Mouse (Mus musculus) stomach, embryonic 15.5 days (tissue): ENCODE results near the gene Obox1. TPM values are rescaled to one million over a fixed set of nuclear protein-coding genes. Genes with fewer than 3 reads are reported as not detected.
"Not testable (repeated sequence)": the region's sequence is repeated elsewhere in the genome, so short reads cannot be mapped to it uniquely, and the experiment has no call there.

Experiments
- ATAC-seq: fragments of 200-750 bp; cut with Nextera tagmentation; 2 replicates; pipeline ENCODE4 v1.8.0; 2017; ENCODE audit warnings: low read depth, moderate number of reproducible peaks, moderate TSS enrichment; ENCODE audit not compliant: insufficient read depth, low FRiP score
- H3K27ac ChIP-seq: fragments of 300-500 bp; sonication (generic); 2 replicates; pipeline ENCODE4 v1.5.1; 2015; ENCODE audit warnings: mild to moderate bottlenecking, inconsistent platforms
- H3K27me3 ChIP-seq: fragments of 300-500 bp; sonication (generic); replicated peaks from 2 replicates; pipeline ENCODE4 v1.6.1; 2015; ENCODE audit warnings: inconsistent platforms
- H3K36me3 ChIP-seq: fragments of 300-500 bp; sonication (generic); 2 replicates; pipeline ENCODE4 v1.6.1; 2015; ENCODE audit warnings: inconsistent platforms
- H3K4me1 ChIP-seq: fragments of 300-500 bp; sonication (generic); 2 replicates; pipeline ENCODE4 v1.6.1; 2015; ENCODE audit warnings: inconsistent platforms
- H3K4me2 ChIP-seq: fragments of 300-500 bp; sonication (generic); 2 replicates; pipeline ENCODE4 v1.6.1; 2015; ENCODE audit warnings: mild to moderate bottlenecking, inconsistent platforms
- H3K4me3 ChIP-seq: fragments of 300-500 bp; sonication (generic); replicated peaks from 2 replicates; pipeline ENCODE4 v1.5.1; 2015; ENCODE audit warnings: inconsistent platforms
- H3K9ac ChIP-seq: fragments of 300-500 bp; sonication (generic); 2 replicates; pipeline ENCODE4 v1.6.1; 2015; ENCODE audit warnings: inconsistent platforms
- H3K9me3 ChIP-seq: fragments of 300-500 bp; sonication (generic); 2 replicates; pipeline ENCODE4 v1.6.1; 2016; ENCODE audit warnings: inconsistent platforms
- WGBS: fragments of 180-500 bp; shearing (Covaris S2); methylation state at CpG from one replicate; pipeline ENCODE4 v1.1.7; 2015; 5-methylcytosine and 5-hydroxymethylcytosine counted together
- polyA plus RNA-seq: library from polyadenylated mRNA; unstranded; fragments of >200 nt; fragmentation: Nextera tagmentation; extraction: Ambion mirVana; gene quantifications from 2 replicates; pipeline ENCODE4 v1.2.1, GENCODE M21; 2015

The Obox1 gene
- not detected in 2 replicates for polyA plus RNA-seq

DNA sequence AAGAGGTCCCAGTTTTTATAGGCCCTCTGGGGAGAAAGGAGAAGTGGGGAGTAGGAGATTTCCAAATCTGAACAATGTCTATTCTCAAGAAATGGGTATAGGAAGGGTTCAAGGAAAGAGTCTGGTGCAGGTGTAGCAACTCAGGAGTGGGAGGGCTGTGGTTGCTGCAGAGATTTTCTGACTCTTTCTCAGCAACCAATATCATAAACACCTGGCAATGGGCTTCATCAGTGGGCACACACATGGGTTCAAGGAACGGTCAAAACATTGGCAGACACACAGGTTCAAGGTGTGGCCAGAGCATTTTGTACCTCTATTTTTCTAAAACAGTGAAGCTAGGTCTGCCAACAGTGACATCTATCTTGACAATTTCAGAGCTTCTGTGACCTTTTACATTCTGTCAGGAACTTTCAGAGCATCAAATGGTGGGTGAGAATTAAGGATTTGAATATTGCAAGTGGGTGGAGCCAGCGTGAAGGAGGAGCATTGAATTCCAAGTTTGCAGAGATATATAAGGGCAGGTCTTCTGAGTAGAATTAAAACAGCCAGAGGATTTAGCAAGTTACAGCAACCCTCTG, at the start of gene Obox1, which contains the start of gene Obox2:
Obox1 (plus strand) TSS at position 528 of the 578 bp plus-strand sequence.
Obox2 (plus strand) TSS at position 301 of the 578 bp plus-strand sequence.
- H3K9ac ChIP-seq, H3K27me3 ChIP-seq, H3K9me3 ChIP-seq, H3K36me3 ChIP-seq, ATAC-seq, H3K4me1 ChIP-seq, H3K4me2 ChIP-seq, H3K4me3 ChIP-seq, H3K27ac ChIP-seq: not testable (repeated sequence)
- no CpG with 5 or more reads among the region's 2 CpGs for WGBS

DNA sequence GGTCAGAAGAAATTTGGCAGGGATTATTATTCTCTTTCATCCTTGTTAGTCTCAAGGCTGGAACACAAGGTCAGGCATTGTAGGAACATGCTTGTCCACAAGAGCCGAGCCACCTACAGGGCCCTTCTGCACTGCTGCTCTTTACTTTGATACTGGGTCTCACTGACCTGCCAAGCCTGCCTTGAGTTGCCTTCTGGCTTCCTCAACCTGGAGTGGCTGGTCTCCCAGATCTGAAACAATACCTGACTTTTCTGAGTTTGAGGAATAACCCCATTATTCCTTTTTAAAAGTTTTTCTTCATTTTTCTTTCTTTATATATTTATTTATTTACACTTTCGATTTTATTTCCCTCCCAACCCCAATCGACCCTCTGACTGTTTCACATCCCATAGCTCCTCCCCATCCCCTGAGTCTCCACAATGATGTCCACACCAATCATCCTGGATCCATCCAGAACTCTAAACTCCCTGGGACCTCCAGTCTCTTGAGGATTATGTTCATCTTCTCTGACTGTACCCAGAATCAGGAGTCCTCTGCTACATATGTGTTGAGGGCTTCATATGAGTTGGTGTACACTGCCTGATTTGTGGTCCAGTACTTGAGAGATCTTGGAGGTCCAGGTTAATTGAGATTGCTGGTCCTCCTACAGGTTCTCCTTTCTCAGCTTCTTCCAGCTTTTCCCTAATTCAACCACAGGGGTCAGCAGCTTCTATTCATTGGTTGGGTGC, 10.6 kb downstream of the Obox1 start:
- H3K36me3 ChIP-seq, H3K9me3 ChIP-seq, ATAC-seq, H3K27me3 ChIP-seq, H3K4me3 ChIP-seq, H3K9ac ChIP-seq, H3K4me2 ChIP-seq, H3K27ac ChIP-seq, H3K4me1 ChIP-seq: not testable (repeated sequence)
- 51% methylated on average over 3 of the region's 3 CpGs for WGBS

DNA sequence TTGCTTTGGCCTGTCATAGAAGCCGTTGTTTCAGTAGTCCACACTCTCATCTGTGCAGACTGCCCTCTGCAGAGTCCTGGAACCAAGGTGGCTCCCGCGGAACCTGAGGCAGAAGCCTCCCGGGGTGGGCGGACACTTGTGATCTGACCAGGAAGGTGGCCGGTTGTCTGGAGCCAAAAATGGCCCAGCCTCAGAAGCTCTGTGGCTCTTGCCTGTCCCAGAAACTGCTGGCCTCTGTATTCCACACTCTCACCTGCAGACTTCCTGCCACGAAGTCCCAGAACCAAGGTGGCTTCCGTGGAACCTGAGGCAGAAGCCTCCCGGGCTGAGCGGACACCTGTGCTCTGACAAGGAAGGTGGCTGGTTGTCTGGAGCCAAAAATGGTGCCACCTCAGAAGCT, 18.1 kb downstream of the Obox1 start:
- H3K4me2 ChIP-seq, H3K27ac ChIP-seq, H3K36me3 ChIP-seq, H3K9ac ChIP-seq, H3K4me3 ChIP-seq, ATAC-seq, H3K4me1 ChIP-seq, H3K9me3 ChIP-seq, H3K27me3 ChIP-seq: not testable (repeated sequence)
- WGBS = 86% methylated on average over 10 of the region's 10 CpGs

DNA sequence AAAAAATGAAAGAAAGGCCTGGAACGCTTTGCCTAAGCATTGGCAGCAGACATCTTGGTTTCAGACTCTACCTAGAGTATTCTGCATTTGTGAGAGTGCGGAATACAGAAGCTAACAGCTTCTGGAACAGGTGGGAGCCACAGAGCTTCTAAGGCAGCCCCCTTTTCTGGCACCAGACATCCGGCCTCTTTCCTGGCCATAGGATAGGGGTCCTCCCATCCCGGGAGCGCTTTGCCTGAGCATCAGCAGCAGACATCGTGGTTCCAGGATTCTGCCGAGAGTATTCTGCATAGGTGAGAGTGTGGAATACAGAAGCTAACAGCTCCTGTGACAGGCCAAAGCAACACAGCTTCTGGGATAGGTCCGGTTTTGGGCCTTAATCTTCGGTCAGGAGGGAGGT, 29.3 kb downstream of the Obox1 start:
- WGBS = 80% methylated on average over 9 of the region's 9 CpGs
- not testable (repeated sequence) for H3K36me3 ChIP-seq, H3K4me2 ChIP-seq, H3K27me3 ChIP-seq, H3K4me3 ChIP-seq, ATAC-seq, H3K4me1 ChIP-seq, H3K9me3 ChIP-seq, H3K9ac ChIP-seq, H3K27ac ChIP-seq

DNA sequence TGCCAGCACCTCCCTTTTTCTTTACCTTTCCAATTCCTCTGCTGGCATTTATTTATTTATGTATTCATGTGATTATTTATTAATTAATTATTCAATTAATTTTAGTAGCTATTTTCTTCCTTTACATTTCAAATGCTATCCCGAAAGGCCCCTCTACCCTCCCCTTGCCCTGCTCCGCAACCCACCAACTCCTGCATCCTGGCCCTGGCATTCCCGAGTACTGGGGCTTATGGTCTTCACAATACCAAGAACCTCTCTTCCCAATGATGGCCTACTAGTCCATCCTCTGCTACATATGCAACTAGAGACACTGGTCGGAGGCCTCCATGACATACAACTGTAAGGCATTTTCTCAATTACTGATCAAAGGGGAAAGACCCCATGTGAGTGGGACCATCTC, 36.8 kb downstream of the Obox1 start:
- not testable (repeated sequence) for H3K4me1 ChIP-seq, H3K4me2 ChIP-seq, ATAC-seq, H3K4me3 ChIP-seq, H3K9ac ChIP-seq, H3K36me3 ChIP-seq, H3K27me3 ChIP-seq, H3K27ac ChIP-seq, H3K9me3 ChIP-seq
- WGBS = 82% methylated on average over 4 of the region's 4 CpGs

DNA sequence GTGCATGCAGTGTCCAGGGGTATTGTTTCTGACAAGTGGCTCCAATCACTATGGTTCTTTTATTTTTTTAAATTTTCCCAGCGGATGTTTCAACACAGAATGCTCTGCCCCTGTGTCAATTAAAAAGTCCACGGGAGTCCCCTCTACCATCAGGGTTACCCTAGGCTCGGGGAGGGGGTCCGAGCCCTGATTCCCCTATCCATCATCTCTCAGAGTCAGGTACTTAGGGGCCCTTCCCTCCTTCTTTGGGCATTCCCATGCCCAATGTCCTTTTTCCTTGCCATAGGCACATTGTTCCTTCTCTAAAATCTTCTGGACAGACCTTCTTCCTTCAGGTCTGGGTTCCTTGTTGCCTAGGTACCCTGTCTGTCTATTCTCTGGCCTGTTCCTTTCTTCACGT, 120.7 kb downstream of the Obox1 start:
- not testable (repeated sequence) for ATAC-seq, H3K36me3 ChIP-seq, H3K4me3 ChIP-seq, H3K9me3 ChIP-seq, H3K4me1 ChIP-seq, H3K4me2 ChIP-seq, H3K27me3 ChIP-seq, H3K9ac ChIP-seq, H3K27ac ChIP-seq
- WGBS = 79% methylated on average over 5 of the region's 5 CpGs

Other genes with a start within 250 kb of the Obox1 start
- gene Obox2, start 227 bp upstream of the Obox1 start, polyA plus RNA-seq = not detected in 2 replicates